ENCODE assay signal across 8 mouse cellular contexts in the genomic region with DNA sequence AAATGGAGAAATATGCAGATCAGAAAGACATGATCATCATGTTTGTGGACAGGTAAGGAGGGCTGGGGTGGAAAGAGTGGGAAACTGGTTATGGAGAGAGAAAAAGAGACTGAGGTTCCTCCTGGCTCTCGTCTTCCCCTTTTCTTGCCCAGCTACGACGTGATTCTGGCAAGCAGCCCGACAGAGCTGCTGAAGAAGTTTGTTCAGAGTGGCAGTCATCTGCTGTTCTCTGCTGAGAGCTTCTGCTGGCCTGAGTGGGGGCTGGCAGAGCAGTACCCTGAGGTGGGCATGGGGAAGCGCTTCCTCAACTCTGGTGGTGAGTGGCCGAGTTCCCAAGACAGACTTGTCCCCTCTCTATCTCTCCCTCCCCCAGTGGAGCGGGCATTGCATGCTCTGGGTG. TPM values are rescaled to one million over a fixed set of nuclear protein-coding genes. Genes with fewer than 3 reads are reported as not detected.
DNase-seq lines count a peak whose midpoint lies in the region; ATAC-seq and TF ChIP-seq lines count a peak whose summit lies in the region.

No protein-coding gene starts in this region.

- no peak for TF ChIP-seq EP300 in CH12.LX (IDR thresholded peaks at IDR 0.05; ENCODE audit: low read length)

- H3K9ac ChIP-seq in CH12.LX (ENCODE audit: insufficient read depth, low read depth) = no peak overlapping the region
- peak overlapping the region; percentile 92 for H3K9ac ChIP-seq in intestine, embryonic 14.5 days (ENCODE audit: low read length)
- H3K9ac ChIP-seq in lung, embryonic 16.5 days (ENCODE audit: low read length) = peak overlapping the region; percentile 95
- peak overlapping the region; percentile 95 for H3K9ac ChIP-seq in stomach, embryonic 16.5 days (ENCODE audit: low read length)

- no peaks in the 10 kb centered on the region for H3K9me3 ChIP-seq in CH12.LX (replicated peaks; ENCODE audit: low read length)
- H3K9me3 ChIP-seq in forebrain, embryonic 10.5 days = no peaks in the 10 kb centered on the region
- H3K9me3 ChIP-seq in intestine, embryonic 14.5 days (ENCODE audit: control insufficient read depth, low read length) = no peaks in the 10 kb centered on the region
- no peaks in the 10 kb centered on the region for H3K9me3 ChIP-seq in lung, embryonic 16.5 days (ENCODE audit: control insufficient read depth, low read length)
- H3K9me3 ChIP-seq in stomach, embryonic 16.5 days (replicated peaks; ENCODE audit: control insufficient read depth, low read length) = no peaks in the 10 kb centered on the region

- H3K27ac ChIP-seq in CH12.LX (ENCODE audit: insufficient read depth, low read depth) = no peak overlapping the region
- H3K27ac ChIP-seq in forebrain, embryonic 10.5 days = peak overlapping the region; percentile 100; the same call in 1 of the 2 replicates
- no peak overlapping the region for H3K27ac ChIP-seq in intestine, embryonic 14.5 days (ENCODE audit: low read depth)
- no peak overlapping the region; the same call in 1 of the 2 replicates for H3K27ac ChIP-seq in lung, embryonic 16.5 days (ENCODE audit: low read length)
- no peak overlapping the region; the same call in 1 of the 2 replicates for H3K27ac ChIP-seq in stomach, embryonic 16.5 days (ENCODE audit: low read length)

- peaks cover 44 to 67% of the 10 kb centered on the region in 2 experiments for H3K36me3 ChIP-seq in CH12.LX (replicated peaks in 1 of 2; ENCODE audit: control insufficient read depth in 1 of 2, insufficient read depth in 1 of 2, low read length in 1 of 2)
- H3K36me3 ChIP-seq in forebrain, embryonic 10.5 days (replicated peaks) = peaks cover 61% of the 10 kb centered on the region
- H3K36me3 ChIP-seq in intestine, embryonic 14.5 days (ENCODE audit: control insufficient read depth, insufficient read depth, low read length) = peaks cover 51% of the 10 kb centered on the region
- H3K36me3 ChIP-seq in lung, embryonic 16.5 days (ENCODE audit: control insufficient read depth, insufficient read depth, low read length) = peaks cover 31% of the 10 kb centered on the region
- peaks cover 27% of the 10 kb centered on the region for H3K36me3 ChIP-seq in stomach, embryonic 16.5 days (ENCODE audit: control insufficient read depth, insufficient read depth, low read length)

- TF ChIP-seq CTCF in CH12.LX (conservative IDR thresholded peaks at IDR 0.05 in 1 of 2, IDR thresholded peaks at IDR 0.05 in 1 of 2; ENCODE audit: low read depth in 2 of 2, low read length in 2 of 2) = no peak

- no peaks in the 10 kb centered on the region for H3K27me3 ChIP-seq in CH12.LX (replicated peaks)
- no peaks in the 10 kb centered on the region for H3K27me3 ChIP-seq in forebrain, embryonic 10.5 days (ENCODE audit: poor library complexity, severe bottlenecking)
- H3K27me3 ChIP-seq in intestine, embryonic 14.5 days (replicated peaks; ENCODE audit: control insufficient read depth, insufficient read depth, low read length) = no peaks in the 10 kb centered on the region
- no peaks in the 10 kb centered on the region for H3K27me3 ChIP-seq in lung, embryonic 16.5 days (ENCODE audit: control insufficient read depth, insufficient read depth, low read depth, low read length)
- no peaks in the 10 kb centered on the region for H3K27me3 ChIP-seq in stomach, embryonic 16.5 days (ENCODE audit: control insufficient read depth, insufficient read depth, low read length)

- TF ChIP-seq RAD21 in CH12.LX (IDR thresholded peaks at IDR 0.05; ENCODE audit: low read depth, low read length) = no peak

- H3K4me2 ChIP-seq in CH12.LX (ENCODE audit: insufficient read depth, low read depth, poor library complexity, severe bottlenecking) = peak overlapping the region; percentile 78; the same call in 1 of the 2 replicates
- peak overlapping the region; percentile 66 for H3K4me2 ChIP-seq in intestine, embryonic 14.5 days (ENCODE audit: low read length)
- peak overlapping the region; percentile 80 for H3K4me2 ChIP-seq in lung, embryonic 16.5 days (ENCODE audit: low read depth, low read length)
- H3K4me2 ChIP-seq in stomach, embryonic 16.5 days (ENCODE audit: low read depth, low read length) = peak overlapping the region; percentile 79

- dilution Hi-C loops in CH12.LX (cut with MboI; ENCODE audit: extremely low pct_ligation_motif_present, extremely low pct_unique_long_range_greater_than_20kb, low sequenced_read_pairs) = no loop called here

- WGBS in forebrain, embryonic 10.5 days = 86% methylated on average over 7 of the region's 7 CpGs
- 54% methylated on average over 7 of the region's 7 CpGs for WGBS in intestine, embryonic 14.5 days
- WGBS in lung, embryonic 16.5 days = 44% methylated on average over 5 of the region's 7 CpGs
- 50% methylated on average over 7 of the region's 7 CpGs for WGBS in stomach, embryonic 16.5 days

- ATAC-seq in intestine, embryonic 14.5 days (replicated peaks; ENCODE audit: low FRiP score, low TSS enrichment, low read depth) = no peak
- ATAC-seq in lung, embryonic 16.5 days (ENCODE audit: low read depth) = no peak
- ATAC-seq in stomach, embryonic 16.5 days (ENCODE audit: insufficient read depth, low FRiP score) = no peak

- peaks cover 5 to 19% of the 10 kb centered on the region in 2 experiments; a peak in 2 of 4 replicates for H3K4me1 ChIP-seq in CH12.LX (ENCODE audit: control insufficient read depth in 1 of 2, insufficient read depth in 2 of 2)
- H3K4me1 ChIP-seq in forebrain, embryonic 10.5 days = peaks cover 26% of the 10 kb centered on the region
- peaks cover 9% of the 10 kb centered on the region for H3K4me1 ChIP-seq in intestine, embryonic 14.5 days (replicated peaks; ENCODE audit: control insufficient read depth, insufficient read depth, low read length)
- peaks cover 12% of the 10 kb centered on the region for H3K4me1 ChIP-seq in lung, embryonic 16.5 days (replicated peaks; ENCODE audit: control insufficient read depth, insufficient read depth, low read length)
- H3K4me1 ChIP-seq in stomach, embryonic 16.5 days (ENCODE audit: control insufficient read depth, insufficient read depth, low read length) = peaks cover 15% of the 10 kb centered on the region

- DNase-seq in frontal cortex, postnatal 36 days (ENCODE audit: low spot score in 2 of 2) = peak; percentile 26 to 35
- no peak for DNase-seq in frontal cortex, postnatal 25 days (ENCODE audit: low spot score in 2 of 2)
- DNase-seq in CH12.LX (ENCODE audit: extremely low read depth) = no peak
- DNase-seq in forebrain, embryonic 10.5 days (ENCODE audit: extremely low spot score, low spot score) = no peak
- DNase-seq in intestine, embryonic 14.5 days (ENCODE audit: low spot score) = no peak
- DNase-seq in spleen, postnatal 14 days (ENCODE audit: low spot score in 2 of 2) = no peak

- in situ Hi-C loops in CH12.LX (cut with MboI; ENCODE audit: low pct_ligation_motif_present, low pct_unique_long_range_greater_than_20kb, low sequenced_read_pairs) = no loop called here

- TF ChIP-seq POLR2A in CH12.LX (IDR thresholded peaks at IDR 0.05; ENCODE audit: low read depth, low read length) = no peak

- no peak overlapping the region for H3K4me3 ChIP-seq in CH12.LX (replicated peaks in 1 of 3; ENCODE audit: low read depth in 2 of 3, low read length in 2 of 3, poor library complexity in 1 of 3)
- H3K4me3 ChIP-seq in forebrain, embryonic 10.5 days = peak overlapping the region; percentile 91
- peak overlapping the region; percentile 66 for H3K4me3 ChIP-seq in intestine, embryonic 14.5 days (ENCODE audit: low read depth, low read length)
- H3K4me3 ChIP-seq in lung, embryonic 16.5 days (ENCODE audit: low read length) = peak overlapping the region; percentile 84
- peak overlapping the region; percentile 91 for H3K4me3 ChIP-seq in stomach, embryonic 16.5 days (replicated peaks; ENCODE audit: low read length)

- peaks cover 2% of the 10 kb centered on the region; the same call in 1 of the 2 replicates for H3K79me2 ChIP-seq in CH12.LX (replicated peaks; ENCODE audit: control insufficient read depth, extremely low read depth, insufficient read depth, poor library complexity, severe bottlenecking)

RNA-seq across cellular contexts. Expression of a gene that starts 0.6 kb away (rescaled TPM):
- total RNA-seq in CH12.LX (2012; rRNA removed) (60.1 and 67.3 TPM in 2 replicates), CH12.LX (2014; rRNA removed) (36.8 and 39.6 TPM in 2 replicates)
- polyA plus RNA-seq in CH12.LX (2012; ENCODE audit: insufficient read length, low read depth) = 83.5 and 99.2 TPM in 2 replicates
- polyA plus RNA-seq in forebrain, embryonic 10.5 days (2016; fragmentation: Nextera tagmentation; extraction: Ambion mirVana) = 102 and 107 TPM in 2 replicates
- 102 and 104 TPM in 2 replicates for polyA plus RNA-seq in intestine, embryonic 14.5 days (2014; fragmentation: Nextera tagmentation; extraction: Ambion mirVana)
- 113 and 115 TPM in 2 replicates for polyA plus RNA-seq in lung, embryonic 16.5 days (2015; fragmentation: Nextera tagmentation; extraction: Ambion mirVana)
- 95.3 and 104 TPM in 2 replicates for polyA plus RNA-seq in stomach, embryonic 16.5 days (2015; fragmentation: Nextera tagmentation; extraction: Ambion mirVana)

RNA-seq across cellular contexts. Expression of a gene that starts 1.6 kb away (rescaled TPM):
- 38.2 and 45.2 TPM in 2 replicates for total RNA-seq in CH12.LX (2012; rRNA removed)
- 8.8 and 9.9 TPM in 2 replicates for total RNA-seq in CH12.LX (2014; rRNA removed)
- 22.2 and 23.6 TPM in 2 replicates for polyA plus RNA-seq in CH12.LX (2012; ENCODE audit: insufficient read length, low read depth)
- polyA plus RNA-seq in forebrain, embryonic 10.5 days (2016; fragmentation: Nextera tagmentation; extraction: Ambion mirVana) = 35.7 and 40.7 TPM in 2 replicates
- 42.0 and 44.1 TPM in 2 replicates for polyA plus RNA-seq in intestine, embryonic 14.5 days (2014; fragmentation: Nextera tagmentation; extraction: Ambion mirVana)
- 56.1 and 63.0 TPM in 2 replicates for polyA plus RNA-seq in lung, embryonic 16.5 days (2015; fragmentation: Nextera tagmentation; extraction: Ambion mirVana)
- 46.1 and 53.7 TPM in 2 replicates for polyA plus RNA-seq in stomach, embryonic 16.5 days (2015; fragmentation: Nextera tagmentation; extraction: Ambion mirVana)

RNA-seq across cellular contexts. Expression of a gene that starts 22.0 kb away (rescaled TPM):
- total RNA-seq in CH12.LX (2012; rRNA removed) (0.25 TPM in 2 replicates), CH12.LX (2014; rRNA removed) (0.24 TPM in 1 of 2 replicates, not detected in the other)
- polyA plus RNA-seq in CH12.LX (2012; ENCODE audit: insufficient read length, low read depth) = 0.29 and 0.35 TPM in 2 replicates
- polyA plus RNA-seq in forebrain, embryonic 10.5 days (2016; fragmentation: Nextera tagmentation; extraction: Ambion mirVana) = 0.35 and 0.52 TPM in 2 replicates
- 12.7 and 18.4 TPM in 2 replicates for polyA plus RNA-seq in intestine, embryonic 14.5 days (2014; fragmentation: Nextera tagmentation; extraction: Ambion mirVana)
- polyA plus RNA-seq in lung, embryonic 16.5 days (2015; fragmentation: Nextera tagmentation; extraction: Ambion mirVana) = 5.1 and 6.2 TPM in 2 replicates
- polyA plus RNA-seq in stomach, embryonic 16.5 days (2015; fragmentation: Nextera tagmentation; extraction: Ambion mirVana) = 10.2 and 11.5 TPM in 2 replicates

RNA-seq across cellular contexts. Expression of a gene that starts 35.3 kb away (rescaled TPM):
- total RNA-seq in CH12.LX (2012; rRNA removed) (207 and 210 TPM in 2 replicates), CH12.LX (2014; rRNA removed) (140 and 142 TPM in 2 replicates)
- polyA plus RNA-seq in CH12.LX (2012; ENCODE audit: insufficient read length, low read depth) = 152 and 203 TPM in 2 replicates
- 243 and 263 TPM in 2 replicates for polyA plus RNA-seq in forebrain, embryonic 10.5 days (2016; fragmentation: Nextera tagmentation; extraction: Ambion mirVana)
- polyA plus RNA-seq in intestine, embryonic 14.5 days (2014; fragmentation: Nextera tagmentation; extraction: Ambion mirVana) = 309 and 315 TPM in 2 replicates
- 286 and 300 TPM in 2 replicates for polyA plus RNA-seq in lung, embryonic 16.5 days (2015; fragmentation: Nextera tagmentation; extraction: Ambion mirVana)
- 214 and 239 TPM in 2 replicates for polyA plus RNA-seq in stomach, embryonic 16.5 days (2015; fragmentation: Nextera tagmentation; extraction: Ambion mirVana)

RNA-seq across cellular contexts. Expression of a gene that starts 37.8 kb away (rescaled TPM):
- 0.38 TPM in 1 of 2 replicates, not detected in the other for total RNA-seq in CH12.LX (2012; rRNA removed)
- total RNA-seq in CH12.LX (2014; rRNA removed) = not detected in 2 replicates
- not detected in 2 replicates for polyA plus RNA-seq in CH12.LX (2012; ENCODE audit: insufficient read length, low read depth)
- 0.35 TPM in 1 of 2 replicates, not detected in the other for polyA plus RNA-seq in forebrain, embryonic 10.5 days (2016; fragmentation: Nextera tagmentation; extraction: Ambion mirVana)
- 0.36 and 0.53 TPM in 2 replicates for polyA plus RNA-seq in intestine, embryonic 14.5 days (2014; fragmentation: Nextera tagmentation; extraction: Ambion mirVana)
- 0.13 TPM in 1 of 2 replicates, not detected in the other for polyA plus RNA-seq in lung, embryonic 16.5 days (2015; fragmentation: Nextera tagmentation; extraction: Ambion mirVana)
- 0.34 and 0.39 TPM in 2 replicates for polyA plus RNA-seq in stomach, embryonic 16.5 days (2015; fragmentation: Nextera tagmentation; extraction: Ambion mirVana)

Comparison
In these comparisons a context has a peak if more than half of its experiments do, and no peak if none do; other contexts are left out.
1. DNase-seq: peak in frontal cortex, postnatal 36 days (2 of 2); none in frontal cortex, postnatal 25 days (0 of 2), CH12.LX (single experiment), forebrain, embryonic 10.5 days (single experiment), intestine, embryonic 14.5 days (single experiment) and spleen, postnatal 14 days (0 of 2).
2. H3K4me3 ChIP-seq: peak in forebrain, embryonic 10.5 days (single experiment), intestine, embryonic 14.5 days (single experiment), lung, embryonic 16.5 days (single experiment) and stomach, embryonic 16.5 days (single experiment); none in CH12.LX (0 of 3).
3. Peak in every context shown above with its lines, with median percentiles within 50 percentile points of each other: H3K4me2 ChIP-seq.